Mouse (Mus musculus) ovary, postnatal 10 days (tissue): ENCODE measurements around the gene Usp3.

ENCODE experiments used
- DNase-seq: peaks from one replicate; pipeline ENCODE4 v3.0.0; 2022; ENCODE audit warnings: low spot score

The Usp3 gene

GRCm38 (mm10) chr9:66571986-66572700 lies 20.8 kb downstream of the Usp3 start:
- no peak for DNase-seq

- no peak for DNase-seq
Measured at GRCm38 (mm10) chr9:66562215-66562614, 30.7 kb downstream of the Usp3 start.

- no peak for DNase-seq
Measured at GRCm38 (mm10) chr9:66561496-66561895, 31.4 kb downstream of the Usp3 start.

GRCm38 (mm10) chr9:66560728-66561127 lies 32.2 kb downstream of the Usp3 start:
- no peak for DNase-seq

GRCm38 (mm10) chr9:66560295-66560694 lies 32.6 kb downstream of the Usp3 start:
- no peak for DNase-seq

GRCm38 (mm10) chr9:66558971-66559370 lies 34.0 kb downstream of the Usp3 start:
- no peak for DNase-seq

- DNase-seq, result no peak
Measured at GRCm38 (mm10) chr9:66542785-66543184, 50.2 kb downstream of the Usp3 start.

GRCm38 (mm10) chr9:66521595-66521994 lies 71.3 kb downstream of the Usp3 start:
- no peak for DNase-seq

- DNase-seq, result no peak
Measured at GRCm38 (mm10) chr9:66520299-66520698, 72.6 kb downstream of the Usp3 start.

- DNase-seq, result no peak
Measured at GRCm38 (mm10) chr9:66518901-66519300, 74.0 kb downstream of the Usp3 start.

- DNase-seq, result no peak
Measured at GRCm38 (mm10) chr9:66518251-66518650, 74.7 kb downstream of the Usp3 start.

GRCm38 (mm10) chr9:66517746-66518145 lies 75.2 kb downstream of the Usp3 start:
- DNase-seq, result no peak

GRCm38 (mm10) chr9:66516296-66516940 lies 76.5 kb downstream of the Usp3 start:
- DNase-seq, result no peak

- no peak for DNase-seq
Measured at GRCm38 (mm10) chr9:66515680-66516210, 77.2 kb downstream of the Usp3 start.

- no peak for DNase-seq
Measured at GRCm38 (mm10) chr9:66515115-66515514, 77.8 kb downstream of the Usp3 start.

- DNase-seq, result no peak
Measured at GRCm38 (mm10) chr9:66514256-66514770, 78.6 kb downstream of the Usp3 start, which contains the start of gene Fbxl22. Gene Fbxl22, minus strand, starts transcription at chr9:66514593.

- DNase-seq, result no peak
Measured at GRCm38 (mm10) chr9:66513661-66514255, 79.2 kb downstream of the Usp3 start.

GRCm38 (mm10) chr9:66513150-66513549 lies 79.8 kb downstream of the Usp3 start:
- no peak for DNase-seq

- DNase-seq, result peak; percentile 63
Measured at GRCm38 (mm10) chr9:66512351-66512671, 80.6 kb downstream of the Usp3 start.

- DNase-seq, result peak; percentile 80
Measured at GRCm38 (mm10) chr9:66511580-66512350, 81.2 kb downstream of the Usp3 start.

- no peak for DNase-seq
Measured at GRCm38 (mm10) chr9:66510944-66511343, 82.0 kb downstream of the Usp3 start.

- DNase-seq, result no peak
Measured at GRCm38 (mm10) chr9:66510351-66510841, 82.5 kb downstream of the Usp3 start.
